Mouse (Mus musculus) hindbrain, postnatal 0 days (tissue): Measurements from ENCODE around the gene Rad17. TPM values are rescaled to one million over a fixed set of nuclear protein-coding genes. Genes with fewer than 3 reads are reported as not detected.

Experiments used
- ATAC-seq: fragments of 200-750 bp; cut with Nextera tagmentation; 2 replicates; pipeline ENCODE4 v1.8.0; 2017; ENCODE audit warnings: mild to moderate bottlenecking, moderate TSS enrichment, moderate library complexity
- DNase-seq: peaks from one replicate; pipeline ENCODE4 v3.0.0-alpha.2; 2015; ENCODE audit warnings: low spot score
- H3K27ac ChIP-seq: fragments of 300-500 bp; sonication (generic); 2 replicates; pipeline ENCODE4 v1.5.1; 2014; ENCODE audit warnings: mild to moderate bottlenecking
- H3K27me3 ChIP-seq: fragments of 300-500 bp; sonication (generic); 2 replicates; pipeline ENCODE4 v1.6.1; 2014; ENCODE audit warnings: low read length, mixed read lengths; ENCODE audit not compliant: insufficient read depth
- H3K36me3 ChIP-seq: fragments of 300-500 bp; sonication (generic); 2 replicates; pipeline ENCODE4 v1.6.1; 2014; ENCODE audit warnings: low read length, mixed read lengths; ENCODE audit not compliant: insufficient read depth
- H3K4me1 ChIP-seq: fragments of 300-500 bp; sonication (generic); 2 replicates; pipeline ENCODE4 v1.6.1; 2014; ENCODE audit warnings: antibody characterized with exemption, low read length, mixed read lengths; ENCODE audit not compliant: insufficient read depth
- H3K4me2 ChIP-seq: fragments of 300-500 bp; sonication (generic); 2 replicates; pipeline ENCODE4 v1.6.1; 2014; ENCODE audit warnings: low read depth, mild to moderate bottlenecking, low read length, moderate library complexity, mixed read lengths
- H3K4me3 ChIP-seq: fragments of 300-500 bp; sonication (generic); 2 replicates; pipeline ENCODE4 v1.5.1; 2014; ENCODE audit warnings: low read length
- H3K9ac ChIP-seq: fragments of 300-500 bp; sonication (generic); replicated peaks from 2 replicates; pipeline ENCODE4 v1.6.1; 2014; ENCODE audit warnings: mild to moderate bottlenecking, low read length, moderate library complexity, mixed read lengths
- H3K9me3 ChIP-seq: fragments of 300-500 bp; sonication (generic); 2 replicates; pipeline ENCODE4 v1.6.1; 2016; ENCODE audit warnings: low read length, mixed read lengths
- CTCF ChIP-seq: IDR thresholded peaks from 2 replicates; pipeline ENCODE4 v1.5.1; 2016; ENCODE audit warnings: antibody characterized with exemption, control low read depth, low read depth
- WGBS: fragments of 180-500 bp; shearing (Covaris S2); extraction: QIAGEN DNeasy Blood & Tissue Kit; methylation state at CpG from one replicate; pipeline ENCODE4 v1.1.7; 2014; 5-methylcytosine and 5-hydroxymethylcytosine counted together
- polyA plus RNA-seq: library from polyadenylated mRNA; unstranded; fragments of >200 nt; fragmentation: Nextera tagmentation; extraction: Ambion mirVana; gene quantifications from 2 replicates; pipeline ENCODE4 v1.2.1, GENCODE M21; 2015
- total RNA-seq: library from RNA; depleted of rRNA; stranded (reverse); fragments of >200 nt; gene quantifications from 2 replicates; pipeline ENCODE4 v1.2.3, GENCODE M21; 2014

Rad17 gene
- total and polyA plus RNA-seq, 2 experiments from 2014 or later, result 12.3 to 13.1 TPM

DNA sequence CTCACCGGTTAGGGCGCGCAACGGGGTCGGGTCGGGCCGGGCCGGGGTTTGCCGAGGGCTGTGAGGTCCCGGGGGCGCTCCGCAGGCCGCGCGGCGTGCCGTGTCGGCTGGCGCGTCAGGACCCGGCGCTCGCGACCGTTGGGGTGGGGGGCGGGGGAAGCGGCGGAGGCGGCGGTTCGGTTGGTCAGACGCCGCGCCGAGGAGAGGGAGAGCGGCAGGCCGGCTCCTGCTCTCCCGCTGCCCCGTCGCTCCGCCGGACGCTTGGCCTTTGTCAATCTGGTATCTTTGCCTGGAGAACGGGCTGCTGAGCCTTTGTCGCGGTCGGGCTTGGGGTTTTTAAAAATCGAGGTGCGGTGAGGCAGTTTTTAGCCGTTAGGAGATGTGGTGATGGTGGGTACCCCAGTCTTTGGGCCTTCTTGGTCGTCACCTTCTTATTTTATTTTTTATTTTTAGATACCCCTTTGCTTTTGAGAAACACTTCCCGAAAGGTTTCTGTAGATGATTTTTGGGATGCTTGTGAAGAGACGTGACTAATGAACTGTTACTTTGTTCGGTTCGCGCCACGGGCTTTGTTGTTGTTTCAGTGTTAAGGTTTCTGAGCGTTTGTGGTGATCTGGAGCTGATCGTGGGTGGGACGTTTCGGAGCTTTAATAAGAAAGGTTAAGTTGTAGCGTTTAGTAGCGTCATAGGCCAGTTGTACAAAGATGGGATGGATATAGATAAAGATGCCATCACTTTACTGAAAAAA lies 762 bp upstream of the Rad17 start, which contains the start of gene Taf9:
Gene Taf9 (plus strand): TSS at position 141 of the 748 bp plus-strand sequence.
- H3K27me3 ChIP-seq, result no peaks in the 10 kb centered on the region
- ATAC-seq (peak; percentile 78), DNase-seq (no peak)
- H3K27ac ChIP-seq, result peak within 1 kb of the TSS; percentile 98
- H3K9me3 ChIP-seq, result no peaks in the 10 kb centered on the region
- peak within 1 kb of the TSS; percentile 75 for H3K4me2 ChIP-seq
- H3K4me3 ChIP-seq, result peak within 1 kb of the TSS; percentile 87
- peaks cover 10% of the 10 kb centered on the region; the same call in 1 of the 2 replicates for H3K36me3 ChIP-seq
- H3K9ac ChIP-seq, result peak within 1 kb of the TSS; percentile 89
- peaks cover 5% of the 10 kb centered on the region; the same call in 1 of the 2 replicates for H3K4me1 ChIP-seq
- TF ChIP-seq CTCF, result no peak
- 4% methylated on average over 51 of the region's 63 CpGs for WGBS

DNA sequence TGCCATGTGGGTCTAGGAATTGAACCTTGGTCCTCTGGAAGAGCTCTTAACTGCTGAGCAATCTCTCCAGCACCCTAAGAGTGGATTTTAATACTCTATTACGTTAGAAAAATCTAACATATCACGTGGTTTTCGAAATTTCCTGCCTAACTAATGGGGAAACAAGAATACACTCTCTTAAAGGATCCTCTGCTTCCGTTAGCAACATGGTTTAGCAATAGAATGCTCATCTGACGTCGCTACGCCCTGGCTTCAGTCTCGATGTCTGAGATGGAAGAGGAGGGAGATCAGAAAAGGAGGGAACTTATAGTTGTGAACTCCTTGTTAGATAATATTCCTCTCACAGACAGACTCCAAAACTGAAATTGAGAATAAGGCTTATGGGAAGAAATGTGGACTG lies 2.6 kb downstream of the Rad17 start:
- H3K36me3 ChIP-seq, result peaks cover 25% of the 10 kb centered on the region

GRCm38 (mm10) chr13:100642471-100643209 lies 8.2 kb downstream of the Rad17 start:
- Histone ChIP-seq H3K4me3 (no peak overlapping the region), H3K4me2 (no peak overlapping the region), H3K9me3 (no peaks in the 10 kb centered on the region), H3K4me1 (no peaks in the 10 kb centered on the region), H3K27me3 (no peaks in the 10 kb centered on the region), H3K36me3 (peaks cover 36% of the 10 kb centered on the region), H3K27ac (no peak overlapping the region), H3K9ac (no peak overlapping the region)
- DNase-seq (no peak), ATAC-seq (no peak)
- 95% methylated on average over 4 of the region's 4 CpGs for WGBS
- no peak for TF ChIP-seq CTCF

More for the DNA sequence above, 2.6 kb downstream of the Rad17 start:
- no peaks in the 10 kb centered on the region for H3K9me3 ChIP-seq
- 96% methylated on average over 8 of the region's 8 CpGs for WGBS
- peaks cover 5% of the 10 kb centered on the region; the same call in 1 of the 2 replicates for H3K4me1 ChIP-seq
- TF ChIP-seq CTCF, result no peak
- H3K27me3 ChIP-seq, result no peaks in the 10 kb centered on the region
- no peak overlapping the region for H3K27ac ChIP-seq
- no peak overlapping the region for H3K4me3 ChIP-seq
- no peak overlapping the region for H3K9ac ChIP-seq
- DNase-seq, result no peak
- no peak overlapping the region for H3K4me2 ChIP-seq
- ATAC-seq, result no peak

GRCm38 (mm10) chr13:100634106-100634691 lies 16.7 kb downstream of the Rad17 start:
- H3K9me3 ChIP-seq, result no peaks in the 10 kb centered on the region
- no peak overlapping the region for H3K4me2 ChIP-seq
- 94% methylated on average over 3 of the region's 3 CpGs for WGBS
- no peak for TF ChIP-seq CTCF
- no peaks in the 10 kb centered on the region for H3K27me3 ChIP-seq
- peaks cover 31% of the 10 kb centered on the region for H3K36me3 ChIP-seq
- DNase-seq (no peak), ATAC-seq (no peak)
- H3K4me1 ChIP-seq, result no peaks in the 10 kb centered on the region
- no peak overlapping the region for H3K27ac ChIP-seq
- H3K9ac ChIP-seq, result no peak overlapping the region
- H3K4me3 ChIP-seq, result no peak overlapping the region

- Histone ChIP-seq H3K27ac (no peak overlapping the region), H3K9ac (no peak overlapping the region), H3K36me3 (peaks cover 48% of the 10 kb centered on the region), H3K4me2 (no peak overlapping the region), H3K4me1 (no peaks in the 10 kb centered on the region), H3K27me3 (no peaks in the 10 kb centered on the region), H3K9me3 (no peaks in the 10 kb centered on the region), H3K4me3 (no peak overlapping the region)
- DNase-seq, result no peak
- 90% methylated on average over 4 of the region's 4 CpGs for WGBS
- ATAC-seq, result no peak
- no peak for TF ChIP-seq CTCF
Measured at GRCm38 (mm10) chr13:100622241-100622640, 28.6 kb downstream of the Rad17 start.

GRCm38 (mm10) chr13:100617583-100617982 lies 33.3 kb downstream of the Rad17 start:
- Histone ChIP-seq H3K9me3 (no peaks in the 10 kb centered on the region), H3K36me3 (peaks cover 30% of the 10 kb centered on the region; the same call in 1 of the 2 replicates), H3K4me3 (no peak overlapping the region), H3K27ac (no peak overlapping the region), H3K4me2 (no peak overlapping the region), H3K27me3 (no peaks in the 10 kb centered on the region), H3K9ac (no peak overlapping the region), H3K4me1 (no peaks in the 10 kb centered on the region)
- ATAC-seq, result no peak
- no peak for DNase-seq
- TF ChIP-seq CTCF, result no peak
- 79% methylated on average over 13 of the region's 13 CpGs for WGBS
